Mouse (Mus musculus) v-Abl transformed pro-B cells (cell line): ENCODE results near the gene Mllt10.

Experiments used
- in situ Hi-C, 2 experiments: fragments of 400-800 bp; cut with MboI; formaldehyde crosslinking; loops; one replicate each; pipeline ENCODE4 v1.15.1; 2025; ENCODE audit not compliant: unreplicated experiment in 2 of 2

The Mllt10 gene

GRCm38 (mm10) chr2:18048453-18049075, 6.5 kb upstream of the Mllt10 start, which contains the start of gene Skida1:
Gene Skida1 (minus strand): TSS chr2:18049051.
- in situ Hi-C loops, result loop anchor here in 1 of 2 experiments (5.0 to 25.0 kb wide), 2 partner anchors 49 to 314 kb away; no protein-coding TSS in a partner anchor

GRCm38 (mm10) chr2:18049279-18049821, 5.7 kb upstream of the Mllt10 start:
- in situ Hi-C loops, result loop anchor here in 1 of 2 experiments (5.0 to 25.0 kb wide), 2 partner anchors 48 to 313 kb away; no protein-coding TSS in a partner anchor

- in situ Hi-C loops, result loop anchor here (10.0 to 25.0 kb wide), 4 partner anchors 637 to 1615 kb away; partner anchors contain the start of genes 4930426L09Rik (in 1 of the 2), Bmi1 (in 1 of the 2), Pip4k2a (in 1 of the 2) and Spag6 (in 1 of the 2)
These were observed 5.0 kb upstream of the Mllt10 start for GRCm38 (mm10) chr2:18050018-18050417.

- in situ Hi-C loops, result loop anchor here (10.0 to 25.0 kb wide), 4 partner anchors 637 to 1614 kb away; partner anchors contain the start of genes 4930426L09Rik (in 1 of the 2), Bmi1 (in 1 of the 2), Pip4k2a (in 1 of the 2) and Spag6 (in 1 of the 2)
These were observed 4.5 kb upstream of the Mllt10 start for GRCm38 (mm10) chr2:18050541-18050985.

GRCm38 (mm10) chr2:18051026-18051830, 3.8 kb upstream of the Mllt10 start:
- in situ Hi-C loops, result loop anchor here (10.0 to 25.0 kb wide), 4 partner anchors 636 to 1614 kb away; partner anchors contain the start of genes 4930426L09Rik (in 1 of the 2), Bmi1 (in 1 of the 2), Pip4k2a (in 1 of the 2) and Spag6 (in 1 of the 2)

GRCm38 (mm10) chr2:18051831-18052170, 3.2 kb upstream of the Mllt10 start:
- in situ Hi-C loops, result loop anchor here (10.0 to 25.0 kb wide), 4 partner anchors 636 to 1613 kb away; partner anchors contain the start of genes 4930426L09Rik (in 1 of the 2), Bmi1 (in 1 of the 2), Pip4k2a (in 1 of the 2) and Spag6 (in 1 of the 2)

- in situ Hi-C loops, result loop anchor here (10.0 to 25.0 kb wide), 4 partner anchors 635 to 1612 kb away; partner anchors contain the start of genes 4930426L09Rik (in 1 of the 2), Bmi1 (in 1 of the 2), Pip4k2a (in 1 of the 2) and Spag6 (in 1 of the 2)
These were observed 2.5 kb upstream of the Mllt10 start for GRCm38 (mm10) chr2:18052581-18052980.

GRCm38 (mm10) chr2:18053243-18053950, 1.6 kb upstream of the Mllt10 start:
- in situ Hi-C loops, result loop anchor here (10.0 to 25.0 kb wide), 4 partner anchors 634 to 1611 kb away; partner anchors contain the start of genes 4930426L09Rik (in 1 of the 2), Bmi1 (in 1 of the 2), Pip4k2a (in 1 of the 2) and Spag6 (in 1 of the 2)

- in situ Hi-C loops, result loop anchor here (10.0 to 25.0 kb wide), 4 partner anchors 633 to 1611 kb away; partner anchors contain the start of genes 4930426L09Rik (in 1 of the 2), Bmi1 (in 1 of the 2), Pip4k2a (in 1 of the 2) and Spag6 (in 1 of the 2)
These were observed 996 bp upstream of the Mllt10 start for GRCm38 (mm10) chr2:18053951-18054530.

GRCm38 (mm10) chr2:18055929-18056785, 1.1 kb downstream of the Mllt10 start:
- in situ Hi-C loops, result loop anchor here (10.0 to 25.0 kb wide), 4 partner anchors 631 to 1609 kb away; partner anchors contain the start of genes 4930426L09Rik (in 1 of the 2), Bmi1 (in 1 of the 2), Pip4k2a (in 1 of the 2) and Spag6 (in 1 of the 2)

GRCm38 (mm10) chr2:18056786-18057255, 1.8 kb downstream of the Mllt10 start:
- in situ Hi-C loops, result loop anchor here (10.0 to 25.0 kb wide), 4 partner anchors 630 to 1608 kb away; partner anchors contain the start of genes 4930426L09Rik (in 1 of the 2), Bmi1 (in 1 of the 2), Pip4k2a (in 1 of the 2) and Spag6 (in 1 of the 2)

- in situ Hi-C loops, result loop anchor here (10.0 to 25.0 kb wide), 4 partner anchors 630 to 1607 kb away; partner anchors contain the start of genes 4930426L09Rik (in 1 of the 2), Bmi1 (in 1 of the 2), Pip4k2a (in 1 of the 2) and Spag6 (in 1 of the 2)
These were observed 2.5 kb downstream of the Mllt10 start for GRCm38 (mm10) chr2:18057336-18058145.

- in situ Hi-C loops, result loop anchor here (10.0 to 25.0 kb wide), 4 partner anchors 629 to 1607 kb away; partner anchors contain the start of genes 4930426L09Rik (in 1 of the 2), Bmi1 (in 1 of the 2), Pip4k2a (in 1 of the 2) and Spag6 (in 1 of the 2)
These were observed 3.2 kb downstream of the Mllt10 start for GRCm38 (mm10) chr2:18058146-18058708.

GRCm38 (mm10) chr2:18059063-18059462, 4.0 kb downstream of the Mllt10 start:
- in situ Hi-C loops, result loop anchor here (10.0 to 25.0 kb wide), 4 partner anchors 628 to 1606 kb away; partner anchors contain the start of genes 4930426L09Rik (in 1 of the 2), Bmi1 (in 1 of the 2), Pip4k2a (in 1 of the 2) and Spag6 (in 1 of the 2)

GRCm38 (mm10) chr2:18059891-18060290, 4.9 kb downstream of the Mllt10 start:
- in situ Hi-C loops, result loop anchor here (10.0 to 25.0 kb wide), 4 partner anchors 627 to 1605 kb away; partner anchors contain the start of genes 4930426L09Rik (in 1 of the 2), Bmi1 (in 1 of the 2), Pip4k2a (in 1 of the 2) and Spag6 (in 1 of the 2)
